Mouse (Mus musculus) adrenal gland, adult 18-20 months (tissue): ENCODE data around the gene Tspan31. TPM values are rescaled to one million over a fixed set of nuclear protein-coding genes. Genes with fewer than 3 reads are reported as not detected.

Experiments
- DNase-seq, 2 experiments: peaks; one replicate each; pipeline ENCODE4 v3.0.0; 2021 to 2022; ENCODE audit warnings: low spot score in 2 of 2
- total RNA-seq, 2 experiments: library from RNA; stranded (reverse); gene quantifications; 1 replicate in 1 of 2; 2 replicates in 1 of 2; pipeline ENCODE4 v1.2.3; 2021

The Tspan31 gene
- total RNA-seq, 2 experiments from 2014 or later, result 106 to 107 TPM

GRCm38 (mm10) chr10:127047954-127048353, 22.1 kb downstream of the Tspan31 start, which contains the start of gene Cyp27b1:
TSS of gene Cyp27b1 (plus strand) at chr10:127048250.
- DNase-seq, result no peak

GRCm38 (mm10) chr10:127043187-127043586, 26.9 kb downstream of the Tspan31 start:
- DNase-seq, result no peak

GRCm38 (mm10) chr10:127042468-127043115, 27.5 kb downstream of the Tspan31 start:
- DNase-seq, result no peak

GRCm38 (mm10) chr10:127041774-127042338, 28.2 kb downstream of the Tspan31 start:
- DNase-seq, result peak; percentile 87 to 91

- peak in 1 of 2 experiments; percentile 57 for DNase-seq
These were observed 28.7 kb downstream of the Tspan31 start, which contains the start of the genes Mettl1 and Eef1akmt3 for GRCm38 (mm10) chr10:127041274-127041766. TSS of gene Mettl1 (plus strand) at chr10:127041414. TSS of gene Eef1akmt3 (minus strand) at chr10:127041513.

- no peak for DNase-seq
These were observed 29.4 kb downstream of the Tspan31 start for GRCm38 (mm10) chr10:127040569-127041214.

GRCm38 (mm10) chr10:127037641-127038040, 32.4 kb downstream of the Tspan31 start:
- DNase-seq, result no peak

GRCm38 (mm10) chr10:127036273-127036672, 33.8 kb downstream of the Tspan31 start:
- no peak for DNase-seq

GRCm38 (mm10) chr10:127033301-127033741, 36.7 kb downstream of the Tspan31 start:
- DNase-seq, result no peak

GRCm38 (mm10) chr10:127030336-127031296, 39.4 kb downstream of the Tspan31 start, which contains the start of gene Tsfm:
TSS of gene Tsfm (minus strand) at chr10:127030840.
- peak; percentile 94 to 98 for DNase-seq

- no peak for DNase-seq
These were observed 51.6 kb downstream of the Tspan31 start for GRCm38 (mm10) chr10:127018422-127018821.

Other genes with a start within 250 kb of the Tspan31 start
- 1 to 10 TPM; 4.6 to 5.5 TPM for gene Atp23, start 168.9 kb downstream of the Tspan31 start, total RNA-seq
- gene Ctdsp2, start 91.5 kb downstream of the Tspan31 start, total RNA-seq, result 10 to 100 TPM; 73.0 to 98.7 TPM
- 1 to 10 TPM in 1 of 2 experiments, under 1 TPM in 1; 0.67 to 5.5 TPM for gene Avil, start 69.6 kb downstream of the Tspan31 start, total RNA-seq
- gene Tsfm, start 39.4 kb downstream of the Tspan31 start, total RNA-seq, result 10 to 100 TPM; 55.1 to 61.3 TPM
- 10 to 100 TPM; 16.0 to 18.2 TPM for gene Mettl1, start 28.9 kb downstream of the Tspan31 start, total RNA-seq
- under 1 TPM; 0.26 to 0.27 TPM for gene Eef1akmt3, start 28.8 kb downstream of the Tspan31 start, total RNA-seq
- gene Cyp27b1, start 22.0 kb downstream of the Tspan31 start, total RNA-seq, result under 1 TPM; 0.42 to 0.56 TPM
- 1 to 10 TPM; 6.3 to 6.8 TPM for gene March9, start 10.1 kb downstream of the Tspan31 start, total RNA-seq
- 100 to 1,000 TPM; 138 to 172 TPM for gene Cdk4, start 6.7 kb downstream of the Tspan31 start, total RNA-seq
- gene Agap2, start 5.0 kb upstream of the Tspan31 start, total RNA-seq, result 1 to 10 TPM; 3.1 to 3.2 TPM
- 100 to 1,000 TPM; 114 to 147 TPM for gene Os9, start 50.9 kb upstream of the Tspan31 start, total RNA-seq
- 1 to 10 TPM; 7.8 to 8.6 TPM for gene B4galnt1, start 95.0 kb upstream of the Tspan31 start, total RNA-seq
- gene Slc26a10, start 110.4 kb upstream of the Tspan31 start, total RNA-seq, result 1 to 10 TPM; 1.1 to 1.8 TPM
- 10 to 100 TPM; 18.8 to 20.3 TPM for gene Arhgef25, start 119.8 kb upstream of the Tspan31 start, total RNA-seq
- gene Dtx3, start 125.5 kb upstream of the Tspan31 start, total RNA-seq, result 10 to 100 TPM; 63.0 to 67.6 TPM
- gene Pip4k2c, start 141.3 kb upstream of the Tspan31 start, total RNA-seq, result 10 to 100 TPM; 41.5 to 44.7 TPM
- 1 to 10 TPM; 5.4 to 8.0 TPM for gene Kif5a, start 193.1 kb upstream of the Tspan31 start, total RNA-seq
- gene Dctn2, start 196.1 kb upstream of the Tspan31 start, total RNA-seq, result 100 to 1,000 TPM; 143 to 159 TPM
- 10 to 100 TPM; 38.9 to 45.4 TPM for gene Mbd6, start 218.8 kb upstream of the Tspan31 start, total RNA-seq
- gene Mars, start 241.5 kb upstream of the Tspan31 start, total RNA-seq, result 10 to 100 TPM; 80.9 to 98.6 TPM